Mouse (Mus musculus) gastrocnemius, postnatal 10 days (tissue): ENCODE data around the gene St5. TPM values are rescaled to one million over a fixed set of nuclear protein-coding genes. Genes with fewer than 3 reads are reported as not detected.

Experiments
- DNase-seq: peaks from one replicate; pipeline ENCODE4 v3.0.0; 2021; ENCODE audit warnings: mixed read lengths
- long read RNA-seq, 2 experiments: library from polyadenylated mRNA; stranded (forward); transcript quantifications; one replicate each; pipeline ENCODE4 v2.0.0; 2021
- total RNA-seq, 2 experiments: library from RNA; stranded (reverse); gene quantifications; 2 replicates each; pipeline ENCODE4 v1.2.3; 2021

The St5 gene
- 10 to 100 TPM; 22.3 to 32.0 TPM for total RNA-seq
- long read RNA-seq, experiment 1, full-length matches to known transcripts, result 4 of 23 reads
- long read RNA-seq, experiment 1, partial matches to known transcripts, result 7 of 23 reads
- long read RNA-seq, experiment 1, other reads (novel, unspliced or antisense), result 12 of 23 reads
- long read RNA-seq, experiment 2, full-length matches to known transcripts, result 9 of 28 reads
- long read RNA-seq, experiment 2, partial matches to known transcripts, result 11 of 28 reads
- long read RNA-seq, experiment 2, other reads (novel, unspliced or antisense), result 8 of 28 reads

GRCm38 (mm10) chr7:109703190-109704015, at the start of gene St5, which contains the start of gene Akip1:
Gene St5, minus strand, starts transcription at chr7:109703605.
Gene Akip1, plus strand, starts transcription at chr7:109703690.
- peak; percentile 98 for DNase-seq

- DNase-seq, result peak; percentile 82
Observed at GRCm38 (mm10) chr7:109752008-109752925, 48.9 kb upstream of the St5 start, which contains the start of gene Tmem9b. Gene Tmem9b, minus strand, starts transcription at chr7:109752875.

- DNase-seq, result no peak
Observed at GRCm38 (mm10) chr7:109751427-109752007, 48.1 kb upstream of the St5 start.

DNA sequence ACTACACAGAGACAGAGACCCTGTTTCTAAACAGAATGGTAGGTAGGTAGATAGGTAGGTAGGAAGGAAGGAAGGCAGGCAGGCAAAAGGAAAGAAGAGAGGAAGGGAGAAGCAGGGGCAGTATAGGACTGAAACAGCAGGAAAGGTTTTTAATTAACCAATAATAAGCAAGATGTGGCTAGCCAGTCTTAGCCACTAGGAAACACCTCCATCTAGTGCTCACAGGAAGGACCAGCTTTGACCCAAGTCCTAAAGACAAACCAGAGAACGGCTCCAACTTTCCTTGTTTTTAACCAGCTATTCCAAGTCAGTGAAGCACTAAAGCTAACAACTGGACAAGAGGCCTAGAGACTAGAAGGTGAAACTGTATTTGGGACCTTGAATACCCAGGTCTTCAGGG, 44.3 kb upstream of the St5 start:
- no peak for DNase-seq

GRCm38 (mm10) chr7:109741703-109742102, 38.3 kb upstream of the St5 start:
- no peak for DNase-seq

DNA sequence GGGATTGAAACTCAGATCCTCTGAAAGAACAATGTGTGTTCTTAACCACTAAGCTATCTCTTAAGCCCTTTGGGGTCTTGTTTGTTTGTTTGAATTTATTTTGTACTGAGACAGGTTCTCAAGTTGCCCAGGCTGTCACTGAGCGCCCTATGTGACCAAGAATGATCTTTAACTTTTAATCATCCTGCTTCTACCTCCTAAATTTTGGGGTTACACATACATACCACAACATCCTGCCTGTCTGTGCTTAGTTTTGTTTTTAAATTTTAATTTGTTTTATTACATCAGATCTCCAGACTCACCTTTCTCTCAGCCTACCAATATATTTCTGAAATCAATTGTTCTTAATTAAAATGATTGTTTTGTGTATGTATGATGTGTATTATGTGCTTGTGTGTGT, 37.7 kb upstream of the St5 start:
- DNase-seq, result no peak

DNA sequence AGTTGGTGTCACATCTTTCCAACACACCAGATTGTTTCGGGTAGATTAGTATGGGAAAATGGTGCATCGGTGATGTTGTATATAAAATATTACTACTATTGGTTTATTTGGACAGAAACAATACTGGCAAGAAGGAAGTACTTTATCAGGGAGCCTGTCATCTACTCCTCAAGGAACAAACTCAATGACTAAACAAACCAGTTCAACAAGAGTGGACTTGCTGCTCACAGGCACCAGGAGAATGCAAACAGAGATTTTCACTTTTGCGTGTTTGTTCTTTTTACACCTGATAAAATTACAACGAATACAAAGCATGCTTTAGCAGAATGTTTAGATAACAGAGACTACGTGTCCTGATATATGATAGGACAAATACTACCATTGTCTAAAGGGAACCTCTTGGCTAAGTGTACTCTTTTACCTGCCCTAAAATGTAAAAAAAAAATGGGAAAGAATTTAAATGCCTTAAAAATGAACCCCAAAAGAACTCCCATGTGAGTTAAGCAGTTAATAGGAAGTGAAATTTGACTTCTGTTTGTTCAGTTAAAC, 36.5 kb upstream of the St5 start:
- no peak for DNase-seq

DNA sequence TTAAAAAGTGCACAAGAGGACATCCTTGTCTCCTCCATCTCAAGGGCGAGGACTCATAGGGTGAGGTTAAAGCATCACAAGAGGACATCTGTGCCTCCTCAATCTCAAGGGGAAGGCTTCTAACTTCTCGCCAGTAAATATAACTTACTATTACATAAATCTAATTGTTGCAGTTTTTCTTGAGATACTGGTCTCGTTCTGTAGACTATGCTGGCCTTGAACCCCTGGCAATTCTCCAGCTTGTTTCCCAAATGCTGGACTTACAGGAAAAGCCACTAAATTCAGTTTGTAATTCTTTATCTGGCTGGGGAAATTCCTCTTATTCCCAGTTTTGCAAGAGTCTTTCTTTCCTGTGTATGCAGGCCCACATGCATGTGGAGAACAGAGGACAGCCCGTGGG, 31.4 kb upstream of the St5 start:
- DNase-seq, result no peak

GRCm38 (mm10) chr7:109731626-109732025, 28.2 kb upstream of the St5 start, which contains the start of gene Ascl3:
Gene Ascl3, minus strand, starts transcription at chr7:109731726.
- no peak for DNase-seq

DNA sequence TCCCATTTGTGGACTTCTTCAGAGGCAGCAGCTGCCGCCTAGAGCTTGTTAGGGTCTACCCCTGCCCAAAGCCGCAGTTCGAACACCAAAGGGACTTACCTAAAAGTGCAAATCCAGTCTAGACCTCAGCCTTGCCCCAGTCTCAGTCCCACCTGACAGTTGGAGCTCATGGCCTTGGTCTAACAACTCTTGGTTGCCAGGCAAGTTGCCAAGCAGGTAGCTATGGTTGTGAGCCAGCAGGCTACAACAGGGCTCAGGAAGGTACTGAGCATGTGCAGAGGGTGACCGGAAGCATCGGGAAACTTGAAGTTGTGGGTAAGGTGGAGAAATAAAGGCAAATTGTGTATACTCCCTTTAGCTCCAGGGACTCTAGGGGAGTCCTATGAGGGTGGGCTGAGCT, 20.3 kb upstream of the St5 start, which contains the start of gene BC051019:
Gene BC051019 (minus strand): TSS at position 154 of the 400 bp plus-strand sequence.
- no peak for DNase-seq

DNA sequence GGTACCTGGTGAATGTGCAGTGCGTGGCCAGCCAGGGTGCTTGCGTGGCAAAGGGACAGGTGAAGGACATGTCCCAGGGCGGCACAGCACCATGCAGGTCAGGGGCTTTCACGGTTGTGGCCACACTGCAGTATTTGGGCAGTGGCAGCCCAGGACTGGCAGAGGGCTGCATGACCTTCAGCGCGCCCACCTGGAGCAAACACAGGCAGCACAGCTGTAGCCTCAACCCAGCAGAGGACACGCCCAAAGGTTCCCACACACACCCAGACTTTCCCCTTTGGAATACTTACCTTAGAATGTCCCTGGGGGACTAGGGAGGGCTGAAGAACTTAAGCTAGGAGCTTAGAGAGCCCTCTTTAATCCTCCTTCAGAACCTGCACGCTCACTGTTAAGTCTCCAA, 19.7 kb upstream of the St5 start:
- DNase-seq, result no peak

GRCm38 (mm10) chr7:109722618-109723017, 19.2 kb upstream of the St5 start:
- DNase-seq, result no peak

DNA sequence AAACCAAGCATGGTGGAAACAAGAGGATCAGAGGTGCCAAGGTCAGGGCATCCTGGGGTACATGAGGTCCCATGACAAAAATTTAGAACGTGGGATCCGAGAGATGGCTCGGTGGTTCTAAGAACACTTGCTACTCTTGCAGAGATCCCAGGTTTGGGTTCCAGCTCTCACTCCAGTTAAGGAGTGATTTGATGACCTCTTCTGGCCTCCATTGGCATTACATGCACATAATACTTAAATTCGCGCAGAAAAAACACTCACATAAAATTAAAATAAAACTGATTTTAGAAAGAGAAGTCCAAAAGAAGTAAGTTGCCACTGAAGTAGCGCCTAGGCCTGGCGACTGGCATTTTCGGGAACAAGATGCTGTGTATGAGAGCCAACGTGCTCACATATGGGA, 15.9 kb upstream of the St5 start:
- DNase-seq, result peak; percentile 34

GRCm38 (mm10) chr7:109713434-109713982, 10.1 kb upstream of the St5 start:
- DNase-seq, result no peak

- DNase-seq, result no peak
Observed at GRCm38 (mm10) chr7:109712198-109712597, 8.8 kb upstream of the St5 start.

DNA sequence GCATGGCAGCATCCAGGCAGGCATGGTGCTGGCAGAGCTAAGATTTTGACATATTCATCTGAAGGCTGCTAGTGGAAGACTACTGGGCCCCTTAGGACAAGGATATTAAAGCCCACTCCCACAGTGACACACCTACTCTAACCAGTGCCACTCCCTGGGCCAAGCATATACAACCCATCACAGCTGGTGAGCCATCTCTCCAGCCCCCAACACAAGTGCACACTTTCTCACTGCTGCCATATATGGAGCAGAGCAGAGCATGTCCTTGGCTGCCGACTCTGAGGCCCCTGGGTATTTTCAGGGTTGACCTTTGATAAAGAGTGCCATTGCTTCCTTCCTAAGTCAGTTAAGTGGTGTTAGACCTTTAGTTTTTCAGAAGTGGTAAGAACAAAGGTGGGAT, 6.7 kb upstream of the St5 start:
- DNase-seq, result no peak

DNA sequence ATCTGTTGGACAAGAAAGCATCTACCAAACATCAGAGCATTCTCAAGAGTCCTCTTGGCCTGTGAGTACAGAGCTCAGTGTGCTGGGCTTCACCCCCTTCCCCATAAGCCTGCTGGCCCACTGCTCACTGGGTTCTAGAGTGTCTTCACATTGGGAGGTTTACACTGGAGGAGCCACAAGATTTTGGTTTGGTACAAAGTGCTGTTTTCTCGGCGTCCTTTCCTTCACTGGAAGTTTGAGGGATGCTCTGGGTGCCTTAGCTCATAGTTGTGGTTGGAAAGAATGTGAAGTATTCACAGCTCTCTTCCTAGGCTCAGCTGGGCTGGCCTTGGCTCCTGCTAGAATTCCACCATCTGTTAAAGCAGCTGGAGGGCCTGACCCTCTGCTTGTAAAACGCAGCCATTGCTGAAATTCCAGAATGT, 5.6 kb upstream of the St5 start:
- peak; percentile 44 for DNase-seq

GRCm38 (mm10) chr7:109707023-109707785, 3.8 kb upstream of the St5 start:
- no peak for DNase-seq

DNA sequence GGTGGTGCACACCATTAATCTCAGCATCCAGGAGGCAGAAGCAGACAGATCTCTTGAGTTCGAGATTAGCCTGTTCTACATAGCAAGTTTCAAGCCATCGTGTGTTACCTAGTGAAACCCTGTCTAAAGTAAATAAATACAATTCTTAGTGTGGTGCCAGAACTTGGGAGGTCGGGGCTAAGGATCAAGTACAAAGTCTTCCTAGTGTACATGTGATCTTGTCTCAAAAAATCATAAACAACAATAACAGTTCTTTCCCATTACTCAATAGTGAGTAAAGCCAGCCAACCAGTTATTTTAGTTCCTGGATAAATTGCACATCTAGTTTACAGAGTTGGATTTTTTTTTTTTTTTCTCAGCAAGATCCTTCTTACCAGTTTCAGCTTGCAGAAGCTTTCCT, 1.1 kb upstream of the St5 start:
- DNase-seq, result no peak

DNA sequence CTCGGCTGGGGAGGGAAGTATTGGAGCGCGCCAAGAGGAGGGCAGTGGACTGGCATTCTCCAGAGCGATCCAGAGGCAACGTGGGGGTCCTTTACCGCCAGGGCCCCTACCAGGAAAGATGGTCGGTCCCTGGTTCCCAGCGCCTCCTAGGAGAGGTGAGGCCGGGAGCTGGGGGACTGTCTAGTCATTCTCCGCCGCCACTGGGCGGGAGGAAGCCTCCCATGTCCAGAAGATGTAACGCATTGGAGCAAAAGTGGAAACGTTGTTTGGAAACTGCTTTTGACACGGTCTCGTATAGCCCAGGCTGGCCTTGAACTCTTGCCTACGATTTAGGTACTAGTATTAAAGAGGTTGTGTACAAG, 592 bp upstream of the St5 start:
- no peak for DNase-seq

GRCm38 (mm10) chr7:109702721-109703120, 684 bp downstream of the St5 start:
- no peak for DNase-seq
